Mouse (Mus musculus) brain, adult 2 months (tissue): Measurements from ENCODE around the gene Dna2.

Source experiments
- DNase-seq: peaks from one replicate; pipeline ENCODE4 v3.0.0; 2011; ENCODE audit warnings: low read depth, low spot score

Gene Dna2

GRCm38 (mm10) chr10:62980039-62980954 is 33.5 kb downstream of the Dna2 start, which contains the start of gene Rufy2:
Rufy2 (plus strand) TSS chr10:62980223.
- peak; percentile 96 for DNase-seq

- DNase-seq = no peak
Observed at GRCm38 (mm10) chr10:62984072-62984471, 37.2 kb downstream of the Dna2 start.

- no peak for DNase-seq
Observed at GRCm38 (mm10) chr10:62984495-62984894, 37.7 kb downstream of the Dna2 start.

- peak; percentile 40 for DNase-seq
Observed at GRCm38 (mm10) chr10:62987341-62987740, 40.5 kb downstream of the Dna2 start.

- no peak for DNase-seq
Observed at GRCm38 (mm10) chr10:62990636-62991035, 43.8 kb downstream of the Dna2 start.

GRCm38 (mm10) chr10:62993991-62994390 is 47.2 kb downstream of the Dna2 start:
- DNase-seq = no peak

GRCm38 (mm10) chr10:63000584-63000983 is 53.8 kb downstream of the Dna2 start:
- DNase-seq = peak; percentile 74

- no peak for DNase-seq
Observed at GRCm38 (mm10) chr10:63003252-63003651, 56.4 kb downstream of the Dna2 start.

- peak; percentile 54 for DNase-seq
Observed at GRCm38 (mm10) chr10:63004556-63004955, 57.7 kb downstream of the Dna2 start.

GRCm38 (mm10) chr10:63008193-63008592 is 61.4 kb downstream of the Dna2 start:
- peak; percentile 43 for DNase-seq

GRCm38 (mm10) chr10:63010268-63010667 is 63.4 kb downstream of the Dna2 start:
- no peak for DNase-seq

GRCm38 (mm10) chr10:63011556-63011955 is 64.7 kb downstream of the Dna2 start:
- DNase-seq = peak; percentile 63

- no peak for DNase-seq
Observed at GRCm38 (mm10) chr10:63013476-63013875, 66.7 kb downstream of the Dna2 start.

- DNase-seq = no peak
Observed at GRCm38 (mm10) chr10:63014168-63014567, 67.3 kb downstream of the Dna2 start.

- no peak for DNase-seq
Observed at GRCm38 (mm10) chr10:63019304-63019703, 72.5 kb downstream of the Dna2 start.

GRCm38 (mm10) chr10:63021702-63022101 is 74.9 kb downstream of the Dna2 start:
- DNase-seq = no peak

GRCm38 (mm10) chr10:63022541-63023120 is 75.8 kb downstream of the Dna2 start:
- no peak for DNase-seq

GRCm38 (mm10) chr10:63023121-63023748 is 76.4 kb downstream of the Dna2 start:
- DNase-seq = peak; percentile 72
